Mouse (Mus musculus): ENCODE measurements around the gene Rbm25. TPM values are rescaled to one million over a fixed set of nuclear protein-coding genes. Genes with fewer than 3 reads are reported as not detected.
"Not testable (repeated sequence)": the region's sequence is repeated elsewhere in the genome, so short reads cannot be mapped to it uniquely, and the experiment has no call there.

Rbm25 gene
- 236 and 262 TPM in 2 replicates for polyA plus RNA-seq (2015; fragmentation: Nextera tagmentation; extraction: Ambion mirVana)

DNA sequence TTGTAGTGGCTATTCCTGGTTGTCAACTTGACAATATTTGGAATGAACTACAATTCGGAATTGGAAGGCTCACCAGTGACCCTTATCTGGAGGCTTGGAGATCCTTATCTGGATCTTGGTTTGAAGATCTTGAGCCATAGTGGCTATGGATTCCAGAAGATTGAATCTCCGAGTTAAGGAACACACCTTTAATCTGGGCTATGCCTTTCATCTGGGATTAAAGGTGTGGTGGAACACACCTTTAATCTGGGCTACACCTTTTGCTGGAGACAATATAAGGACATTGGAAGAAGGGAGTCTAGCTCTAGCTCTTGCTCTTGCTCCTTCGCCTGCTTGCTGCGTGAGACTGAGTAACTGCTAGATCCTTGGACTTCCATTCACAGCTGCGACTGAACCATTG lies at the start of gene Rbm25:
TSS of gene Rbm25 (plus strand) at position 301 of the 400 bp plus-strand sequence.
- H3K36me3 ChIP-seq (ENCODE audit: control insufficient read depth, insufficient read depth, low read length); H3K9me3 ChIP-seq (replicated peaks; ENCODE audit: control insufficient read depth, low read length, poor library complexity, severe bottlenecking); ATAC-seq; H3K27me3 ChIP-seq (ENCODE audit: control insufficient read depth, insufficient read depth, low read depth, low read length): not testable (repeated sequence)
- Histone ChIP-seq H3K4me2 (ENCODE audit: low read length) (peak within 1 kb of the TSS; percentile 58), H3K4me1 (ENCODE audit: control insufficient read depth, insufficient read depth, low read length) (peaks cover 12% of the 10 kb centered on the region), H3K27ac (ENCODE audit: low read length) (peak within 1 kb of the TSS; percentile 91), H3K4me3 (ENCODE audit: low read depth, low read length) (peak within 1 kb of the TSS; percentile 95), H3K9ac (ENCODE audit: low read depth, low read length) (peak within 1 kb of the TSS; percentile 98)
- no CpG with 5 or more reads among the region's 5 CpGs for WGBS

DNA sequence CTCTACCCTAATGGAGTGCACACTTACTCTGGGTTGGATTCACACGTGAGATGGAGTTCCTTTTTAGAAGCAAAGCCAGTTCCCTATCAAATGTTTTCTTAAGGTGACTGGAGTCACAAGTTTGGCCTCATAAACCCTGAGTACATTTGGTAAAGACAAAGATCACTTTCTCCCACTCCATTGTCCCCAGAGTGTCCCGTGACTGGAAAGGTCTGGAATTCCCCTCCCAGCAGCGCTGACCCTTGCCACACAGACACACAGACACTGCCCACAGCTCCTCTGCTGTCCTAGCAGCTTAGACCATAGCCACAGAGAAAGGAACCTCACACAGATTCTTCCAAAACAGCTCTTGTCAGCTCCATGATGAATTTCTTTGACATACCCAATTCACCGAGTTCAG lies 48.9 kb upstream of the Rbm25 start:
- no peaks in the 10 kb centered on the region for H3K9me3 ChIP-seq (replicated peaks; ENCODE audit: control insufficient read depth, low read length, poor library complexity, severe bottlenecking)
- no peak overlapping the region for H3K9ac ChIP-seq (ENCODE audit: low read depth, low read length)
- no peak for ATAC-seq
- H3K27ac ChIP-seq (ENCODE audit: low read length), result no peak overlapping the region
- H3K4me1 ChIP-seq (ENCODE audit: control insufficient read depth, insufficient read depth, low read length), result no peaks in the 10 kb centered on the region
- H3K4me2 ChIP-seq (ENCODE audit: low read length), result no peak overlapping the region
- 69% methylated on average over 4 of the region's 4 CpGs for WGBS
- H3K4me3 ChIP-seq (ENCODE audit: low read depth, low read length), result no peak overlapping the region
- peaks cover 11% of the 10 kb centered on the region for H3K36me3 ChIP-seq (ENCODE audit: control insufficient read depth, insufficient read depth, low read length)
- no peaks in the 10 kb centered on the region for H3K27me3 ChIP-seq (ENCODE audit: control insufficient read depth, insufficient read depth, low read depth, low read length)

DNA sequence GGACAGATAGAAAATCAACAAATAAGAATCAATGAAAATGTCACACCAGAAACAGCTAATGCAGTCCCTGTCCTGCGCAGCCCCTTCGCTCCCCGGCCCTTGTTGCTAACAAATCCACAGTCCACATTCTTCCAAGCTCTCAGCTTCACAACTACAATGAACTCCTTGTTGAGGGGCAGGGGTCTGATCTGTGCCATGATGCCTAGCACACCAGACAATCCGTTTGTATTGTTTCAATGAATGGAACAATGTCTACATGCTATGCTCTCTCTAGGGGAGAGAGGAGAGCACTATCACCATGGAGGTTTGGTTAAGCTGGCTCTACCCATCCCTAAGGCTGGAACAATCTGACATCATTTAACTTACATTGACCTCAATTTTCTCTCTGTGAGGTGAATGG lies 48.3 kb upstream of the Rbm25 start:
- Histone ChIP-seq H3K4me2 (ENCODE audit: low read length) (no peak overlapping the region), H3K9me3 (replicated peaks; ENCODE audit: control insufficient read depth, low read length, poor library complexity, severe bottlenecking) (no peaks in the 10 kb centered on the region), H3K4me1 (ENCODE audit: control insufficient read depth, insufficient read depth, low read length) (no peaks in the 10 kb centered on the region), H3K27me3 (ENCODE audit: control insufficient read depth, insufficient read depth, low read depth, low read length) (no peaks in the 10 kb centered on the region), H3K36me3 (ENCODE audit: control insufficient read depth, insufficient read depth, low read length) (peaks cover 16% of the 10 kb centered on the region), H3K9ac (ENCODE audit: low read depth, low read length) (no peak overlapping the region), H3K27ac (ENCODE audit: low read length) (no peak overlapping the region), H3K4me3 (ENCODE audit: low read depth, low read length) (no peak overlapping the region)
- ATAC-seq, result no peak
- WGBS, result 78% methylated on average over 4 of the region's 4 CpGs

DNA sequence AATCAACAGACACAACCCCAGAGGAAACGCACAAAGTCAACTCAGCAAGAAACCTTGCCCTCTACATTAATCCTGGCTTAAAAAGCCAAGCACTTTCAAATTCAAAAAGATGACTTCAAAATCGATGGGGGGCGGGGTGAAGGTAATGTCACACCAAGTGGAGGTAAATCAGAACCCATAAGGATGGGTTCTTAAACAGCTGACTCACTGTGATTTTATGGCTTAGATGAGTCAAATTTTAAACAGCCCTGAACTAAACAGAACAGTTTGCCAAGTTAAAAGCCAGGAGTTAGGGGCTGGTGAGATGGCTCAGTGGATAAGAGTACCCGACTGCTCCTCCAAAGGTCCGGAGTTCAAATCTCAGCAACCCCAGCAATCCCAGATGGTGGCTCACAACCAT lies 44.4 kb upstream of the Rbm25 start:
- Histone ChIP-seq H3K9me3 (replicated peaks; ENCODE audit: control insufficient read depth, low read length, poor library complexity, severe bottlenecking) (no peaks in the 10 kb centered on the region), H3K27ac (ENCODE audit: low read length) (no peak overlapping the region), H3K27me3 (ENCODE audit: control insufficient read depth, insufficient read depth, low read depth, low read length) (no peaks in the 10 kb centered on the region), H3K4me3 (ENCODE audit: low read depth, low read length) (no peak overlapping the region), H3K36me3 (ENCODE audit: control insufficient read depth, insufficient read depth, low read length) (peaks cover 35% of the 10 kb centered on the region), H3K4me1 (ENCODE audit: control insufficient read depth, insufficient read depth, low read length) (no peaks in the 10 kb centered on the region), H3K4me2 (ENCODE audit: low read length) (no peak overlapping the region), H3K9ac (ENCODE audit: low read depth, low read length) (no peak overlapping the region)
- WGBS, result 97% methylated on average over 5 of the region's 5 CpGs
- no peak for ATAC-seq

DNA sequence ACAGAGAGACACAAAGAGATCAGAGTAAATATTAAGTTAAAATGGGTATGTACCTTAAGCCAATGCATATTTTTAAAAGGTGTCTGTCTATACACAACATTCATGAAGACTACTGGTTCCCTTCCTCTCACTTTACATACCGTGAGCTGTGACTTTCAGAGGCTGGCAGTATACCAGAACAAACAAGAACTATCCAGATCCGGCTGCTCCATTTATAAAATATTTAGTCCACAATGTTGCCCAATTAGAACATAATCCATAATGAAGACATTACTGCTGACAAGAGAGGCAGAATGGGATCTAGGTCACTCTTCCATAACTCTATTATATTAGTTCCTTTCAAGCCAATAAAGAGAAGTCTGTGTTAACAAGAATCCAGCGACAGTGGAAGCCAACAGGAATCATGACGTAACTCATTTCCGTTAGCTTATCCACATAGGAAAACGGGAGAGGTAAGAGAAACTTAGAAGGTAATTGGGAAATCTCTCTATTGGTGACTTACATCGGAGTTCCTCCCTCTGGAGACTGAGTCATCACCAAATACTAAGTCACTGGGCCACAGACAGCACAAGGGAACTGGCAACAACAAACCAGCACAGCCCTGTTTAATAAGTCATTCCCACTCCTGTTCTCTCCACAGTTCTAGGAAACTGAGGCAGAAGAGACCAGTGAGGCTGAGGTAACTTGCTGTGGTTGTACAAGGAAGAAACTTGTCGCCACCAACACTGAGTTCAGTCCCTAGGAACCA lies 39.1 kb upstream of the Rbm25 start:
- WGBS, result 88% methylated on average over 8 of the region's 8 CpGs
- peaks cover 30% of the 10 kb centered on the region for H3K4me1 ChIP-seq (ENCODE audit: control insufficient read depth, insufficient read depth, low read length)
- no peaks in the 10 kb centered on the region for H3K9me3 ChIP-seq (replicated peaks; ENCODE audit: control insufficient read depth, low read length, poor library complexity, severe bottlenecking)
- no peak overlapping the region for H3K4me2 ChIP-seq (ENCODE audit: low read length)
- H3K27me3 ChIP-seq (ENCODE audit: control insufficient read depth, insufficient read depth, low read depth, low read length), result no peaks in the 10 kb centered on the region
- no peak for ATAC-seq
- H3K4me3 ChIP-seq (ENCODE audit: low read depth, low read length), result no peak overlapping the region
- H3K36me3 ChIP-seq (ENCODE audit: control insufficient read depth, insufficient read depth, low read length), result peaks cover 33% of the 10 kb centered on the region
- no peak overlapping the region for H3K27ac ChIP-seq (ENCODE audit: low read length)
- H3K9ac ChIP-seq (ENCODE audit: low read depth, low read length), result no peak overlapping the region

DNA sequence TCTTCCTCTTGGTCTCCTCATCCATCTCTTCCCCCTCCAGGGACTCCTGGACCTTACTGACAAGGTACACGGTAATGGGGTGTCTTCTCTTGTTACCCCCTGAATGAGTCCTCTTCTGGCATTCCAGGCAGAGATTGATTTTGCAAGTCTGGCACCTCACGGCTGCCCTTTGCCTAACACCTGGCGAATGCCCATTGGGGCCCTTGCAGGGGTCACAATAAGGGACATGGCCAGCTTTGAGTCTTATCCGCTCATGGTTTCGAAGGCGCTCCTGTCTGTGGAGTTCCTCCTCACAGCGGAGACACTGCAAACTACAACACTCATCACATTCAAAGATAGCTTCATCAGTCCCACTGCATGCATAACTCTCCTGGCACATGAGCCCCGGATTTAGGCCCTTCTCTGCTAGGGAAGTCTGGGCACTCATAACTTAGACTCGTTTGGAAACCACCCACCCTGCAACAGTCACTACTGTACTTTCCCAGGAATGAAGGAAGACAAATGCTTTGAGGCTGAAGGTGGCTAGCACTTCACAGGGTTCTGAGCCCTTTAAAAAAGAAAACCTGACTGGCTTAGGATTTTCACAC lies 36.5 kb upstream of the Rbm25 start:
- Histone ChIP-seq H3K4me1 (ENCODE audit: control insufficient read depth, insufficient read depth, low read length) (peaks cover 30% of the 10 kb centered on the region), H3K9ac (ENCODE audit: low read depth, low read length) (no peak overlapping the region), H3K4me2 (ENCODE audit: low read length) (no peak overlapping the region), H3K36me3 (ENCODE audit: control insufficient read depth, insufficient read depth, low read length) (peaks cover 19% of the 10 kb centered on the region), H3K27me3 (ENCODE audit: control insufficient read depth, insufficient read depth, low read depth, low read length) (no peaks in the 10 kb centered on the region), H3K4me3 (ENCODE audit: low read depth, low read length) (no peak overlapping the region), H3K27ac (ENCODE audit: low read length) (no peak overlapping the region), H3K9me3 (replicated peaks; ENCODE audit: control insufficient read depth, low read length, poor library complexity, severe bottlenecking) (no peaks in the 10 kb centered on the region)
- 92% methylated on average over 9 of the region's 9 CpGs for WGBS
- ATAC-seq, result no peak

DNA sequence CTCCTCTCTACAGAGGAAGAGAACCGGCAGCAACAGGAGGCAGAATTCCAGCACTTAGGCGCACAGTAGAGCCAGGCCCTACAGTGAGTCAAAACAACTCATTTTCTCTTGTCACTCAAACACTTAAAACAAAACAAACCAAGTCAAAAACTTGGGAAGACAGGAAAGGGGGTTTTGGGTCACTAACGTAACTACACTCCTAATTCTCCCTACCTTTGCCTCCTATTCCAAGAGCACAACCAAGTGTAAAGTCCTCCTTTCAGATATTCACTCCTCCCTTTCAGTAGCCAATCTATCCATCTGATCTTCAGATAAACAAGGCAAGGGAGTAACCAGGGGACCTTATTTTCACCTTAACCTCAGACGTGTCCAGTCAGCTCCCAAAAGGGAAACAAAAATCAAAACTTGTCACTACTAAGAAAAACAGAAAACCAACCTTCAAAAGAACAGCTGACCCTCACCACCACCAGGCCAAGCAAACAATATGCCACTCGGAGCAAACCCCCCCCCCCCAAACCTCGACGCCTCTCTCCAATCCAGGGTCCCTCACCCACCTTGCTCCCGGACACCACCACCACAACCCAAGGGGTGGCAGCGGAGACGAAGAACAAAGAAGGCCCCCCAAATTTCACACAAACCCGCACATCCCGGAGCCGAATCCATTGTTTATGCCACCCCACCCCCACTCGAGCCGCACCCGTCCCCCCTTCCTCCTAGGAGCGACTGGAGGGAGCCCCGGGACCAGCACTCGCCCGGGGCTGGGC lies 34.7 kb upstream of the Rbm25 start:
- no peaks in the 10 kb centered on the region for H3K27me3 ChIP-seq (ENCODE audit: control insufficient read depth, insufficient read depth, low read depth, low read length)
- H3K27ac ChIP-seq (ENCODE audit: low read length), result peak overlapping the region; percentile 88
- peaks cover 8% of the 10 kb centered on the region for H3K36me3 ChIP-seq (ENCODE audit: control insufficient read depth, insufficient read depth, low read length)
- peak; percentile 34 for ATAC-seq
- peaks cover 30% of the 10 kb centered on the region for H3K4me1 ChIP-seq (ENCODE audit: control insufficient read depth, insufficient read depth, low read length)
- H3K4me2 ChIP-seq (ENCODE audit: low read length), result peak overlapping the region; percentile 57
- H3K9me3 ChIP-seq (replicated peaks; ENCODE audit: control insufficient read depth, low read length, poor library complexity, severe bottlenecking), result no peaks in the 10 kb centered on the region
- peak overlapping the region; percentile 80 for H3K4me3 ChIP-seq (ENCODE audit: low read depth, low read length)
- H3K9ac ChIP-seq (ENCODE audit: low read depth, low read length), result peak overlapping the region; percentile 93
- WGBS, result 5% methylated on average over 16 of the region's 20 CpGs

DNA sequence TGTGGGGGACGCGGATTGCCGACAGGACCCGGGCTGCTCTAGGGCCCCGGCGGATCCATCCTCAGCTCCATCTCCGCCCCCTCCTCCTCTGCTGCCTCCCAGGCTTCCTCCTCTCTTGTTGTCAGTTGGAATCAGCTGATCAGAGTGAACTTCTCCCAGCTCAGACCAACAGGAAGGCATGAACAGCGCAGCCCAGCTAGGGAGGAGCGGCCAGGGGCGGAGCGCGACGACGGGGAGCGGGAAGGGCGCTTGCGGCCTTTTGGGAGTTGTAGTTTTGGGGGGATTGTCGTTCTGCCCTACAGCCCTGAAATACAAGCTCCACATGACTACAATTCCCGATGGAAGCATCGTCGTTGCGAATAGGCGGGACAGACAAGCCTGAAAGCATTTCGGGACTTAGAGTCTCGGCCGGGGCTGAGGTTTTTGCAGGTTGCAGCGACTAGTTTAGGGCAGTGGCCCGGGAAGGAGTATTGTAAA lies 34.0 kb upstream of the Rbm25 start, which contains the start of gene Zfyve1:
TSS of gene Zfyve1 (minus strand) at position 198 of the 477 bp plus-strand sequence.
- peak; percentile 99 for ATAC-seq
- Histone ChIP-seq H3K36me3 (ENCODE audit: control insufficient read depth, insufficient read depth, low read length) (peaks cover 8% of the 10 kb centered on the region), H3K4me3 (ENCODE audit: low read depth, low read length) (peak within 1 kb of the TSS; percentile 80), H3K27me3 (ENCODE audit: control insufficient read depth, insufficient read depth, low read depth, low read length) (no peaks in the 10 kb centered on the region), H3K4me1 (ENCODE audit: control insufficient read depth, insufficient read depth, low read length) (peaks cover 30% of the 10 kb centered on the region), H3K27ac (ENCODE audit: low read length) (peak within 1 kb of the TSS; percentile 88), H3K4me2 (ENCODE audit: low read length) (peak within 1 kb of the TSS; percentile 57), H3K9me3 (replicated peaks; ENCODE audit: control insufficient read depth, low read length, poor library complexity, severe bottlenecking) (no peaks in the 10 kb centered on the region), H3K9ac (ENCODE audit: low read depth, low read length) (peak within 1 kb of the TSS; percentile 93)
- under 1% methylated on average over 28 of the region's 28 CpGs for WGBS
